Mouse (Mus musculus): ENCODE measurements around the gene Sox5.

DNA sequence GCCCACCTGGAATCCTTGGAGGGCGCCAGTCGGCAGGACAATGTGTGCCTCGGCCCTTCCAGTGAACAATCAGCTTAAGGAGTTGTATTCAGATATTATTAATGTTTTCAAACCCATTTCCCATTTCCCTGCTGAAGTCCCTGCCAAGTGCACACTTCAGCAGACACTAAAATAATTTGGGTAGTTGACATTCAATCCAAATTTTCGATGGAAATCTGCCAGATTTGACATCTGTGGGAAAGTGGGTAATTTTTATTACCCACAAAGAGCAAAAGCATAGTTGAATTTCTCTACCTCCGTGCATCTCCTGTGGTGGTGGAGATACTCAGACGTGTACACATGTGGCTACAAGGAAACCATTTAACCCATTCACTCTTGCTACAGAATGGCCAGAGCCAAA, 228.3 kb downstream of the Sox5 start:
- TF ChIP-seq POLR2A (IDR thresholded peaks at IDR 0.05; ENCODE audit: control insufficient read depth, extremely low read depth, insufficient read depth, low read length, poor library complexity), result no peak
- no peak for TF ChIP-seq CTCF (IDR thresholded peaks at IDR 0.05; ENCODE audit: borderline replicate concordance, control insufficient read depth, extremely low read depth, insufficient read depth, low read length, poor library complexity)
